Mouse (Mus musculus) forebrain, embryonic 16.5 days (tissue): ENCODE data around the gene Mms22l. TPM values are rescaled to one million over a fixed set of nuclear protein-coding genes. Genes with fewer than 3 reads are reported as not detected.
A peak's percentile ranks its signal among the peaks of the same experiment; 100 is the strongest.

Source experiments
- ATAC-seq: fragments of 200-750 bp; cut with Nextera tagmentation; 2 replicates; pipeline ENCODE4 v1.8.0; 2017; ENCODE audit warnings: mild to moderate bottlenecking, moderate library complexity
- H3K27ac ChIP-seq: fragments of 300-500 bp; sonication (generic); 2 replicates; pipeline ENCODE4 v1.5.1; 2014; ENCODE audit warnings: low read length, control low read depth
- H3K27me3 ChIP-seq: fragments of 300-500 bp; sonication (generic); replicated peaks from 2 replicates; pipeline ENCODE4 v1.6.1; 2014; ENCODE audit warnings: low read length; ENCODE audit not compliant: control insufficient read depth, insufficient read depth
- H3K36me3 ChIP-seq: fragments of 300-500 bp; sonication (generic); 2 replicates; pipeline ENCODE4 v1.6.1; 2014; ENCODE audit not compliant: control insufficient read depth, insufficient read depth
- H3K4me1 ChIP-seq: fragments of 300-500 bp; sonication (generic); replicated peaks from 2 replicates; pipeline ENCODE4 v1.6.1; 2014; ENCODE audit warnings: low read length; ENCODE audit not compliant: control insufficient read depth, insufficient read depth
- H3K4me2 ChIP-seq: fragments of 300-500 bp; sonication (generic); 2 replicates; pipeline ENCODE4 v1.6.1; 2014; ENCODE audit warnings: mild to moderate bottlenecking, low read length, control low read depth
- H3K4me3 ChIP-seq: fragments of 300-500 bp; sonication (generic); replicated peaks from 2 replicates; pipeline ENCODE4 v1.5.1; 2014; ENCODE audit warnings: mild to moderate bottlenecking, low read length, control low read depth
- H3K9ac ChIP-seq: fragments of 300-500 bp; sonication (generic); replicated peaks from 2 replicates; pipeline ENCODE4 v1.6.1; 2014; ENCODE audit warnings: low read depth, low read length, control low read depth
- H3K9me3 ChIP-seq: fragments of 300-500 bp; sonication (generic); 2 replicates; pipeline ENCODE4 v1.6.1; 2016; ENCODE audit warnings: low read length; ENCODE audit not compliant: control insufficient read depth
- WGBS: fragments of 180-500 bp; shearing (Covaris S2); extraction: QIAGEN DNeasy Blood & Tissue Kit; methylation state at CpG from one replicate; pipeline ENCODE4 v1.1.7; 2014; 5-methylcytosine and 5-hydroxymethylcytosine counted together
- polyA plus RNA-seq: library from polyadenylated mRNA; unstranded; fragments of >200 nt; fragmentation: Nextera tagmentation; extraction: Ambion mirVana; gene quantifications from 2 replicates; pipeline ENCODE4 v1.2.1, GENCODE M21; 2015

The Mms22l gene
- polyA plus RNA-seq, 1 experiment from 2014 or later = 17.4 TPM

- H3K4me3 ChIP-seq = no peak overlapping the region
- H3K36me3 ChIP-seq = no peaks in the 10 kb centered on the region
- H3K4me2 ChIP-seq = no peak overlapping the region
- H3K9ac ChIP-seq = no peak overlapping the region
- no peaks in the 10 kb centered on the region for H3K27me3 ChIP-seq
- no peak overlapping the region for H3K27ac ChIP-seq
- whole genome bisulfite sequencing = 96% methylated on average over 3 of the region's 3 CpGs
- no peaks in the 10 kb centered on the region for H3K9me3 ChIP-seq
- ATAC-seq = no peak
- no peaks in the 10 kb centered on the region for H3K4me1 ChIP-seq
Measured at GRCm38 (mm10) chr4:24609085-24609484, 112.8 kb downstream of the Mms22l start.

- Histone ChIP-seq H3K9ac (no peak overlapping the region), H3K27me3 (no peaks in the 10 kb centered on the region), H3K4me1 (no peaks in the 10 kb centered on the region), H3K4me3 (no peak overlapping the region), H3K9me3 (no peaks in the 10 kb centered on the region), H3K27ac (no peak overlapping the region), H3K36me3 (no peaks in the 10 kb centered on the region), H3K4me2 (no peak overlapping the region)
- ATAC-seq = no peak
- 97% methylated on average over 2 of the region's 2 CpGs for WGBS
Measured at GRCm38 (mm10) chr4:24609564-24609963, 113.3 kb downstream of the Mms22l start.

- no peaks in the 10 kb centered on the region for H3K9me3 ChIP-seq
- H3K4me2 ChIP-seq = no peak overlapping the region
- no peak overlapping the region for H3K9ac ChIP-seq
- no peak overlapping the region for H3K27ac ChIP-seq
- no peak for ATAC-seq
- H3K4me3 ChIP-seq = no peak overlapping the region
- no peaks in the 10 kb centered on the region for H3K36me3 ChIP-seq
- H3K27me3 ChIP-seq = no peaks in the 10 kb centered on the region
- 76% methylated on average over 6 of the region's 6 CpGs for WGBS
- H3K4me1 ChIP-seq = peaks cover 9% of the 10 kb centered on the region
Measured at GRCm38 (mm10) chr4:24620005-24620404, 123.8 kb downstream of the Mms22l start.

GRCm38 (mm10) chr4:24620440-24620839 lies 124.2 kb downstream of the Mms22l start:
- H3K27me3 ChIP-seq = no peaks in the 10 kb centered on the region
- ATAC-seq = no peak
- no peak overlapping the region for H3K4me3 ChIP-seq
- H3K9ac ChIP-seq = no peak overlapping the region
- H3K9me3 ChIP-seq = no peaks in the 10 kb centered on the region
- H3K36me3 ChIP-seq = no peaks in the 10 kb centered on the region
- no peak overlapping the region for H3K4me2 ChIP-seq
- H3K27ac ChIP-seq = no peak overlapping the region
- peaks cover 9% of the 10 kb centered on the region for H3K4me1 ChIP-seq
- 82% methylated on average over 5 of the region's 5 CpGs for WGBS

GRCm38 (mm10) chr4:24621422-24622187 lies 125.4 kb downstream of the Mms22l start:
- H3K27me3 ChIP-seq = no peaks in the 10 kb centered on the region
- no peaks in the 10 kb centered on the region for H3K36me3 ChIP-seq
- no peak overlapping the region for H3K9ac ChIP-seq
- no peaks in the 10 kb centered on the region for H3K9me3 ChIP-seq
- peak overlapping the region; percentile 54 for H3K27ac ChIP-seq
- whole genome bisulfite sequencing = 50% methylated on average over 9 of the region's 9 CpGs
- peak; percentile 93 for ATAC-seq
- H3K4me1 ChIP-seq = peaks cover 9% of the 10 kb centered on the region
- H3K4me2 ChIP-seq = no peak overlapping the region
- no peak overlapping the region for H3K4me3 ChIP-seq

- H3K9me3 ChIP-seq = no peaks in the 10 kb centered on the region
- ATAC-seq = no peak
Measured at GRCm38 (mm10) chr4:24625951-24626584, 129.8 kb downstream of the Mms22l start.

GRCm38 (mm10) chr4:24626686-24627085 lies 130.4 kb downstream of the Mms22l start:
- no peaks in the 10 kb centered on the region for H3K36me3 ChIP-seq
- no peak overlapping the region for H3K4me2 ChIP-seq
- no peaks in the 10 kb centered on the region for H3K9me3 ChIP-seq
- no peak overlapping the region for H3K4me3 ChIP-seq
- ATAC-seq = no peak
- no peak overlapping the region for H3K9ac ChIP-seq
- H3K4me1 ChIP-seq = peaks cover 15% of the 10 kb centered on the region
- 64% methylated on average over 4 of the region's 4 CpGs for WGBS
- H3K27me3 ChIP-seq = no peaks in the 10 kb centered on the region
- H3K27ac ChIP-seq = no peak overlapping the region

More at GRCm38 (mm10) chr4:24625951-24626584, 129.8 kb downstream of the Mms22l start:
- Histone ChIP-seq H3K9ac (no peak overlapping the region), H3K4me2 (no peak overlapping the region), H3K4me1 (peaks cover 13% of the 10 kb centered on the region), H3K36me3 (no peaks in the 10 kb centered on the region), H3K27me3 (no peaks in the 10 kb centered on the region), H3K27ac (no peak overlapping the region), H3K4me3 (no peak overlapping the region)
- WGBS = 78% methylated on average over 13 of the region's 13 CpGs

GRCm38 (mm10) chr4:24627871-24628270 lies 131.6 kb downstream of the Mms22l start:
- no peak overlapping the region for H3K4me2 ChIP-seq
- WGBS = 66% methylated on average over 1 of the region's 1 CpGs
- H3K36me3 ChIP-seq = no peaks in the 10 kb centered on the region
- H3K4me1 ChIP-seq = peaks cover 16% of the 10 kb centered on the region
- H3K9me3 ChIP-seq = no peaks in the 10 kb centered on the region
- H3K27ac ChIP-seq = no peak overlapping the region
- no peaks in the 10 kb centered on the region for H3K27me3 ChIP-seq
- ATAC-seq = no peak
- H3K4me3 ChIP-seq = no peak overlapping the region
- no peak overlapping the region for H3K9ac ChIP-seq

- Histone ChIP-seq H3K4me2 (no peak overlapping the region), H3K9me3 (no peaks in the 10 kb centered on the region), H3K4me3 (no peak overlapping the region), H3K4me1 (peaks cover 20% of the 10 kb centered on the region), H3K27ac (no peak overlapping the region), H3K36me3 (no peaks in the 10 kb centered on the region), H3K9ac (no peak overlapping the region), H3K27me3 (no peaks in the 10 kb centered on the region)
- ATAC-seq = no peak
- WGBS = 42% methylated on average over 2 of the region's 2 CpGs
Measured at GRCm38 (mm10) chr4:24630430-24630829, 134.2 kb downstream of the Mms22l start.
